Mouse (Mus musculus) neural tube, embryonic 12.5 days (tissue): ENCODE results near the gene Bicc1. TPM values are rescaled to one million over a fixed set of nuclear protein-coding genes. Genes with fewer than 3 reads are reported as not detected.

Experiments used
- ATAC-seq: fragments of 200-750 bp; cut with Nextera tagmentation; 2 replicates; pipeline ENCODE4 v1.8.0; 2017; ENCODE audit warnings: low read depth, mild to moderate bottlenecking, moderate TSS enrichment, moderate library complexity; ENCODE audit not compliant: low FRiP score
- H3K27ac ChIP-seq: fragments of 300-500 bp; sonication (generic); 2 replicates; pipeline ENCODE4 v1.5.1; 2016
- H3K27me3 ChIP-seq: fragments of 300-500 bp; sonication (generic); replicated peaks from 2 replicates; pipeline ENCODE4 v1.6.1; 2016; ENCODE audit warnings: mild to moderate bottlenecking
- H3K36me3 ChIP-seq: fragments of 300-500 bp; sonication (generic); 2 replicates; pipeline ENCODE4 v1.6.1; 2016; ENCODE audit warnings: mild to moderate bottlenecking
- H3K4me1 ChIP-seq: fragments of 300-500 bp; sonication (generic); 2 replicates; pipeline ENCODE4 v1.6.1; 2016
- H3K4me2 ChIP-seq: fragments of 300-500 bp; sonication (generic); replicated peaks from 2 replicates; pipeline ENCODE4 v1.6.1; 2016; ENCODE audit warnings: mild to moderate bottlenecking
- H3K4me3 ChIP-seq: fragments of 300-500 bp; sonication (generic); 2 replicates; pipeline ENCODE4 v1.5.1; 2016
- H3K9ac ChIP-seq: fragments of 300-500 bp; sonication (generic); 2 replicates; pipeline ENCODE4 v1.6.1; 2016; ENCODE audit warnings: mild to moderate bottlenecking
- H3K9me3 ChIP-seq: fragments of 300-500 bp; sonication (generic); 2 replicates; pipeline ENCODE4 v1.6.1; 2016; ENCODE audit warnings: mild to moderate bottlenecking
- WGBS: fragments of 180-500 bp; shearing (Covaris S2); methylation state at CpG from one replicate; pipeline ENCODE4 v1.1.7; 2016; 5-methylcytosine and 5-hydroxymethylcytosine counted together
- polyA plus RNA-seq: library from polyadenylated mRNA; unstranded; fragments of >200 nt; fragmentation: Nextera tagmentation; extraction: Ambion mirVana; gene quantifications from 2 replicates; pipeline ENCODE4 v1.2.1, GENCODE M21; 2016

Bicc1 gene
- polyA plus RNA-seq, 1 experiment from 2014 or later, result 7.7 TPM

DNA sequence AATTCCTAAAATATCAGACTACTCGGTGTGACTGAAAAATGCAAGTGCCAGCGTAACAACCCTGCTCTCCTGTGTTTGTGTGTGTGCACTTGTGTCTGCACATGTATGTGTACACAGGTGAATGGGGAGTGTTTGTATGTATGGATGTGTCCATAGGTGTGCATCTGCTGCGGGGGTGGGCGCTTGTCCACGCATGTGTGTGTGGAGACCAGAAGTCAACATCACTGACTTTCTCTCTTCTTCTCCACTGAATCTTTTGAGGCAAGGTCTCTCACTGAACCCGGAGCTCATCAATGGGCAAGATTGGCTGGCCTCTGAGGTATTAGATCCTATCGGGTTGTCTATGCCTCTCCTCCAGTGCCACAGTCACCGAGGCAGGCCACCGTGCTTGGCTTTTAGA lies 21.9 kb downstream of the Bicc1 start:
- no peak for ATAC-seq
- H3K36me3 ChIP-seq, result no peaks in the 10 kb centered on the region
- WGBS, result 93% methylated on average over 9 of the region's 9 CpGs
- H3K27ac ChIP-seq, result no peak overlapping the region
- H3K9me3 ChIP-seq, result no peaks in the 10 kb centered on the region
- no peak overlapping the region for H3K4me2 ChIP-seq
- H3K9ac ChIP-seq, result no peak overlapping the region
- H3K4me3 ChIP-seq, result no peak overlapping the region
- no peaks in the 10 kb centered on the region for H3K27me3 ChIP-seq
- H3K4me1 ChIP-seq, result no peaks in the 10 kb centered on the region

- H3K27ac ChIP-seq, result no peak overlapping the region
- no peaks in the 10 kb centered on the region for H3K4me1 ChIP-seq
- H3K36me3 ChIP-seq, result no peaks in the 10 kb centered on the region
- ATAC-seq, result no peak
- H3K4me3 ChIP-seq, result no peak overlapping the region
- no peaks in the 10 kb centered on the region for H3K9me3 ChIP-seq
- H3K27me3 ChIP-seq, result no peaks in the 10 kb centered on the region
- no peak overlapping the region for H3K4me2 ChIP-seq
- no peak overlapping the region for H3K9ac ChIP-seq
- 69% methylated on average over 9 of the region's 9 CpGs for WGBS
Measured at GRCm38 (mm10) chr10:71131333-71131732, 28.2 kb downstream of the Bicc1 start.

- 52% methylated on average over 9 of the region's 9 CpGs for WGBS
- H3K9ac ChIP-seq, result no peak overlapping the region
- H3K9me3 ChIP-seq, result no peaks in the 10 kb centered on the region
- H3K4me2 ChIP-seq, result no peak overlapping the region
- H3K36me3 ChIP-seq, result no peaks in the 10 kb centered on the region
- H3K4me1 ChIP-seq, result no peaks in the 10 kb centered on the region
- no peaks in the 10 kb centered on the region for H3K27me3 ChIP-seq
- no peak overlapping the region for H3K27ac ChIP-seq
- ATAC-seq, result no peak
- no peak overlapping the region for H3K4me3 ChIP-seq
Measured at GRCm38 (mm10) chr10:71130261-71130660, 29.2 kb downstream of the Bicc1 start.

DNA sequence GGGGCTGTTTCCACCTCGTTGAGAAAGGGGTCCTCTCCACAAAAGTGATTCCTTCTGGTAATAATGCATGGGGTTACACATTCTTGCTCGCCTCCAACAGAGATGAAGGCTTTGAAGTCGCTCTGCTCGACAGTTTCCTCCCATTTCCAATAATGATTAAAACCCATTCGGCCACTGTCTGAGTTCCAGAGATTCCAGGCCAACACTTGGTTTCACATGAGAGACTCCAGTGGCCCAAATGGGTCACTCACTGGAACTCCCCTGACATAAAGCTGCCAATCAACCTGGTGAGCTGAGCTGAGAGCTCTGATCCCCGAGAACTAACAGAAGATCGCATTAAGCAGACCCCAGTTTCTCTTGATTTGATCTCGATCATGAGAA lies 31.6 kb downstream of the Bicc1 start:
- no peaks in the 10 kb centered on the region for H3K36me3 ChIP-seq
- 42% methylated on average over 8 of the region's 8 CpGs for WGBS
- no peak for ATAC-seq
- no peak overlapping the region for H3K4me3 ChIP-seq
- no peak overlapping the region for H3K4me2 ChIP-seq
- no peaks in the 10 kb centered on the region for H3K9me3 ChIP-seq
- H3K27me3 ChIP-seq, result no peaks in the 10 kb centered on the region
- no peak overlapping the region for H3K9ac ChIP-seq
- H3K27ac ChIP-seq, result no peak overlapping the region
- H3K4me1 ChIP-seq, result no peaks in the 10 kb centered on the region

GRCm38 (mm10) chr10:71127278-71127950 lies 32.1 kb downstream of the Bicc1 start:
- no peak for ATAC-seq
- H3K36me3 ChIP-seq, result no peaks in the 10 kb centered on the region
- no peaks in the 10 kb centered on the region for H3K4me1 ChIP-seq
- 68% methylated on average over 13 of the region's 13 CpGs for WGBS
- no peak overlapping the region for H3K9ac ChIP-seq
- no peak overlapping the region for H3K27ac ChIP-seq
- H3K4me3 ChIP-seq, result no peak overlapping the region
- no peak overlapping the region for H3K4me2 ChIP-seq
- no peaks in the 10 kb centered on the region for H3K9me3 ChIP-seq
- no peaks in the 10 kb centered on the region for H3K27me3 ChIP-seq

DNA sequence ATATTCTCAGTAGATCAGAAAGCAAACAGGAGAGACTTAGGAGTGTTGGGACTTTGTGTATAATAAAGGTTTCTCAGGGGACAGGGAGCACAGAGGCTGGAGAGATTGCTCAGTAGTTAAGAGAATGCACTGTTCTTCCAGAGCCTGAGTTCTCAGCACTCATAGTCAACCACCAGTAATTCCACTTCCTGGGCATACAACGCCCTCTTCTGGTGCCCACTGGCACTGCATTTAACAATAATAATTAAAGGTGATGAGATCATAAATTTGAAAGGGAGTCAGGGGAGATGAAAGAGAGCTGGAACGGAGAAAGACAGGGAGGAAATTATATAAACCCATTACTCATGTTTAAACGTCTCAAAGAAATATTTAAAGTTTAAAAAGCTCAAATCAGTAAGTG lies 35.5 kb downstream of the Bicc1 start:
- Histone ChIP-seq H3K4me1 (no peaks in the 10 kb centered on the region), H3K4me2 (no peak overlapping the region), H3K27ac (no peak overlapping the region), H3K4me3 (no peak overlapping the region), H3K27me3 (no peaks in the 10 kb centered on the region), H3K36me3 (no peaks in the 10 kb centered on the region), H3K9ac (no peak overlapping the region), H3K9me3 (no peaks in the 10 kb centered on the region)
- 51% methylated on average over 3 of the region's 3 CpGs for WGBS
- no peak for ATAC-seq

GRCm38 (mm10) chr10:71123395-71123794 lies 36.1 kb downstream of the Bicc1 start:
- Histone ChIP-seq H3K36me3 (no peaks in the 10 kb centered on the region), H3K9ac (no peak overlapping the region), H3K4me3 (no peak overlapping the region), H3K9me3 (no peaks in the 10 kb centered on the region), H3K27ac (no peak overlapping the region), H3K4me1 (no peaks in the 10 kb centered on the region), H3K27me3 (no peaks in the 10 kb centered on the region), H3K4me2 (no peak overlapping the region)
- ATAC-seq, result no peak
- 80% methylated on average over 4 of the region's 4 CpGs for WGBS

DNA sequence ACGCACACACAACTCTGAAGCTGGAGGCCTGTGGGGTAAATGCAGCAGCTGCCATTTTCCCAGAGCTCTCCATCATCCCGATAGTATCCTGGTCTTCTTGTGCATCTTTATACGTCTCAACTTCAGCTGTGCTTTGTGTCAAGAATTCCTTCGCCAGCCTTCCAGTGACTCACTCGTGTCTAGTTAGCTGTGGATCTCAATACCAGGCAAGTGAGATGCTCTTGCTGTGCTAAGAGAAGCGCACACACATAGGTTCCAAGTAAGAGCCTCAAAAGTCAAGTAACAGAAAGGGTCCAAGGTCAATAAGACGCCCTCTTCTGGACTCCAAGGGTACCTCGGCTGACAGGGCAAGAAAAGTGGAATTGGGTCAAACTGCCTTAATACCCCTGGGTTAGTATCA lies 37.0 kb downstream of the Bicc1 start:
- Histone ChIP-seq H3K4me1 (no peaks in the 10 kb centered on the region), H3K4me2 (no peak overlapping the region), H3K27me3 (no peaks in the 10 kb centered on the region), H3K4me3 (no peak overlapping the region), H3K27ac (no peak overlapping the region), H3K36me3 (no peaks in the 10 kb centered on the region), H3K9me3 (no peaks in the 10 kb centered on the region), H3K9ac (no peak overlapping the region)
- no peak for ATAC-seq
- WGBS, result 79% methylated on average over 8 of the region's 8 CpGs

- Histone ChIP-seq H3K27me3 (no peaks in the 10 kb centered on the region), H3K27ac (no peak overlapping the region), H3K9me3 (no peaks in the 10 kb centered on the region), H3K4me2 (no peak overlapping the region), H3K4me3 (no peak overlapping the region), H3K4me1 (no peaks in the 10 kb centered on the region), H3K9ac (no peak overlapping the region), H3K36me3 (no peaks in the 10 kb centered on the region)
- WGBS, result 86% methylated on average over 3 of the region's 3 CpGs
- ATAC-seq, result no peak
Measured at GRCm38 (mm10) chr10:71120769-71121165, 38.7 kb downstream of the Bicc1 start.

DNA sequence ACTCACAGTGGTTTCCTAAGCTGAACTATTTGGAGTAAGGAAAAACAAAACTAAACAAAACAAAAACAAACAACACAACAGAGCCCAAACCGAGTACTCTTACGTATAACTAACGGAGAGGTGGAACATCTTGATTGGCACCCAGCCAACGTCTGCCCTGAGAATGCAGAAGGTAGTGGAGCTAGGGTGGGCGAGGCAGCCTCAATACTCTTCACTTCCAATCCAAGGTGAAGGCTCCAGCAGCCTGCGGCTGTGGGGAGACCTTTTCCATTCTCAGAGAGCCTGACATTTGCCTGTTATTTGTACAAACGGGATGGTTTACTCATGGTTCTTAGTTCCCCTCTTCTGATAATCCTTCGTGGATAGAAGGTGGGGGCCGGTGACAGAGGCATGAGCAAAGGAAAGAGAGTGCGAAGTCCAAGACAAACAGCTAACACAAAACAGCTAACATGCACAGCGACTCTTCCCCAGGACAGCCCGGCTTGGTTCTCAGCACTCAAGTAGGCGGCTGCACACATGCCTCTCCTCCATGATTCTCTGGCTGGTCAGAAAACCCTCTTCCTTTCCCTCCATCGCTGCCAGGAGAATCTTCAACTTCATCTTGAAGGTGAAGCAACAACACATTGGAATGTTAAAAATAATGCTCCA lies 39.3 kb downstream of the Bicc1 start:
- no peak overlapping the region for H3K4me3 ChIP-seq
- WGBS, result 85% methylated on average over 14 of the region's 14 CpGs
- H3K4me2 ChIP-seq, result no peak overlapping the region
- no peaks in the 10 kb centered on the region for H3K36me3 ChIP-seq
- no peaks in the 10 kb centered on the region for H3K9me3 ChIP-seq
- no peak overlapping the region for H3K9ac ChIP-seq
- ATAC-seq, result no peak
- no peaks in the 10 kb centered on the region for H3K4me1 ChIP-seq
- no peaks in the 10 kb centered on the region for H3K27me3 ChIP-seq
- H3K27ac ChIP-seq, result no peak overlapping the region

- no peak overlapping the region for H3K4me3 ChIP-seq
- H3K27me3 ChIP-seq, result no peaks in the 10 kb centered on the region
- H3K4me2 ChIP-seq, result no peak overlapping the region
- no peaks in the 10 kb centered on the region for H3K9me3 ChIP-seq
- ATAC-seq, result no peak
- H3K27ac ChIP-seq, result no peak overlapping the region
- no peaks in the 10 kb centered on the region for H3K36me3 ChIP-seq
- H3K9ac ChIP-seq, result no peak overlapping the region
- 76% methylated on average over 15 of the region's 15 CpGs for WGBS
- H3K4me1 ChIP-seq, result no peaks in the 10 kb centered on the region
Measured at GRCm38 (mm10) chr10:71119120-71119847, 40.2 kb downstream of the Bicc1 start.

GRCm38 (mm10) chr10:71117766-71118165 lies 41.7 kb downstream of the Bicc1 start:
- Histone ChIP-seq H3K4me1 (no peaks in the 10 kb centered on the region), H3K4me3 (no peak overlapping the region), H3K9ac (no peak overlapping the region), H3K9me3 (no peaks in the 10 kb centered on the region), H3K27ac (no peak overlapping the region), H3K27me3 (no peaks in the 10 kb centered on the region), H3K36me3 (no peaks in the 10 kb centered on the region), H3K4me2 (no peak overlapping the region)
- no peak for ATAC-seq
- WGBS, result 91% methylated on average over 7 of the region's 7 CpGs
